Mouse (Mus musculus) gastrocnemius, postnatal 25 days (tissue): Measurements from ENCODE around the gene Gm45140. TPM values are rescaled to one million over a fixed set of nuclear protein-coding genes. Genes with fewer than 3 reads are reported as not detected.
A peak's percentile ranks its signal among the peaks of the same experiment; 100 is the strongest.

Source experiments
- DNase-seq: peaks from one replicate; pipeline ENCODE4 v3.0.0; 2022
- total RNA-seq, 2 experiments: library from RNA; stranded (reverse); gene quantifications; 1 replicate in 1 of 2; 2 replicates in 1 of 2; pipeline ENCODE4 v1.2.3; 2021

Gene Gm45140
- total RNA-seq, 2 experiments from 2014 or later: 0.59 TPM; not detected in 1

- no peak for DNase-seq
Observed at GRCm38 (mm10) chr6:87845031-87845695, 9.6 kb upstream of the Gm45140 start.

GRCm38 (mm10) chr6:87842254-87842653, 6.7 kb upstream of the Gm45140 start:
- DNase-seq: no peak

- DNase-seq: no peak
Observed at GRCm38 (mm10) chr6:87841635-87842034, 6.0 kb upstream of the Gm45140 start.

GRCm38 (mm10) chr6:87839797-87840341, 4.3 kb upstream of the Gm45140 start:
- no peak for DNase-seq

- DNase-seq: peak; percentile 94
Observed at GRCm38 (mm10) chr6:87838551-87839197, 3.1 kb upstream of the Gm45140 start, which contains the start of gene Isy1. Gene Isy1, minus strand, starts transcription at chr6:87838798.

- no peak for DNase-seq
Observed at GRCm38 (mm10) chr6:87820366-87820765, 15.2 kb downstream of the Gm45140 start.

- DNase-seq: no peak
Observed at GRCm38 (mm10) chr6:87814486-87814885, 21.1 kb downstream of the Gm45140 start.

GRCm38 (mm10) chr6:87812656-87813055, 22.9 kb downstream of the Gm45140 start:
- DNase-seq: no peak

GRCm38 (mm10) chr6:87811675-87812338, 23.8 kb downstream of the Gm45140 start, which contains the start of gene Rab43:
Gene Rab43, minus strand, starts transcription at chr6:87812164.
- DNase-seq: peak; percentile 95

GRCm38 (mm10) chr6:87810713-87811669, 24.6 kb downstream of the Gm45140 start:
- DNase-seq: peak; percentile 68

GRCm38 (mm10) chr6:87810311-87810710, 25.3 kb downstream of the Gm45140 start:
- DNase-seq: no peak

- no peak for DNase-seq
Observed at GRCm38 (mm10) chr6:87809651-87810161, 25.9 kb downstream of the Gm45140 start.

- DNase-seq: no peak
Observed at GRCm38 (mm10) chr6:87809144-87809543, 26.5 kb downstream of the Gm45140 start.

GRCm38 (mm10) chr6:87808521-87808920, 27.1 kb downstream of the Gm45140 start:
- no peak for DNase-seq

GRCm38 (mm10) chr6:87807735-87808440, 27.7 kb downstream of the Gm45140 start:
- no peak for DNase-seq

- DNase-seq: no peak
Observed at GRCm38 (mm10) chr6:87806857-87807256, 28.7 kb downstream of the Gm45140 start.

GRCm38 (mm10) chr6:87806028-87806427, 29.6 kb downstream of the Gm45140 start:
- DNase-seq: no peak

GRCm38 (mm10) chr6:87805448-87805847, 30.1 kb downstream of the Gm45140 start:
- no peak for DNase-seq

GRCm38 (mm10) chr6:87804886-87805285, 30.7 kb downstream of the Gm45140 start:
- no peak for DNase-seq

GRCm38 (mm10) chr6:87804036-87804435, 31.6 kb downstream of the Gm45140 start:
- DNase-seq: no peak

GRCm38 (mm10) chr6:87802462-87802861, 33.1 kb downstream of the Gm45140 start:
- no peak for DNase-seq
